Mouse (Mus musculus) brain, embryonic 14.5 days (tissue): Measurements from ENCODE around the gene Spata45.

Experiments
- CTCF ChIP-seq: fragments of 200-500 bp; IDR thresholded peaks from 2 replicates; pipeline ENCODE4 v1.5.1; 2012; ENCODE audit warnings: inconsistent platforms, mild to moderate bottlenecking, moderate library complexity, borderline replicate concordance; ENCODE audit not compliant: insufficient read depth, insufficient read length; ENCODE audit errors: extremely low read depth
- POLR2A ChIP-seq: fragments of 200-500 bp; IDR thresholded peaks from 2 replicates; pipeline ENCODE4 v1.6.1; 2012; ENCODE audit warnings: mild to moderate bottlenecking, inconsistent platforms, borderline replicate concordance; ENCODE audit not compliant: poor library complexity, insufficient read depth, insufficient read length, severe bottlenecking; ENCODE audit errors: extremely low read depth

DNA sequence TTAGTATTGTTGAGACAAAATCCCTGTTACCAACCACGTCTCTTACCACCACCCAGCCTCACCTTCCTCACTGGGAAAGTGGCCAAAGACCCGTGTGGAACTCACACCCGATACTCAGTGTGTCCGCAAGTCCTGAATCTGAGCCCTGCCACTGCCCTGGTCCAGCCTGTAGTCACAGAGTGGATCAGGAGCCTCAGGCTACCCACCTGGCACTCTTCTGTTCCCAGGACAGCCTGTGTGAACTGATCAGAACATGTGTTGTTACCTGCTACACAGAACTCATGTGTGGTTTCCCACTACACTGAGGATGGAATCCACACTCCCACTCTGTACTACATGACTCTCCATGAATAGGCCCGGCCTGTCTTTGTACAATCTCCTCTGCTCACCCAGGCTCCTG lies 5.7 kb downstream of the Spata45 start:
- TF ChIP-seq CTCF: no peak
- TF ChIP-seq POLR2A: no peak
